Comparison of ENCODE assay signal across 8 mouse cellular contexts in the genomic region with DNA sequence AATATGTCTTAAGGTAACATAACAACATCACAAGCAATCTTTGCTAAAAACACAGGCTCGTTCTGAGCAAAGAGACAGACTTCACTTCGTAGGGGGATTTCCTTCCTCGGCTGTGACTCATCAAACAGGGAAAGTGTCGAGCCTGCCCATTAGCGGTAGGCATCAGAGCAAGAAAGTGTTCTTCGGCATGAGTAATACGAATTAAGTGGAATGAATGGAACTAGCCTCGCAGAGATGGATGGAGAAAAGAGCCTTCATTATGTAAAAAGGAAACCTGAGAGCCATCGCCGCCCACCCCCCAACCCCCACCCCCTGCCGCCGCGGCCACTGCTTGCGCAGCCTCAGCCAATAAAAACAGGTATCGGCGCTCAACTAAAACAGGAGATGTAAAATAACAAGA. TPM values are rescaled to one million over a fixed set of nuclear protein-coding genes. Genes with fewer than 3 reads are reported as not detected.
DNase-seq lines count a peak whose midpoint lies in the region; ATAC-seq and TF ChIP-seq lines count a peak whose summit lies in the region.

No protein-coding gene starts in this region.

- H3K4me1 ChIP-seq in lung, embryonic 14.5 days (ENCODE audit: insufficient read depth), result peaks cover 6% of the 10 kb centered on the region; the same call in 1 of the 2 replicates

- ATAC-seq in lung, embryonic 14.5 days (ENCODE audit: insufficient read depth), result peak; percentile 57
- peak; percentile 58 to 80; a peak in 3 of 4 replicates for ATAC-seq in hematopoietic stem cell, adult 5-6 weeks (replicated peaks in 1 of 2; ENCODE audit: insufficient read depth in 1 of 2, low FRiP score in 2 of 2, low TSS enrichment in 1 of 2, low read depth in 1 of 2, poor library complexity in 2 of 2, severe bottlenecking in 2 of 2)
- peak; percentile 58 for ATAC-seq in megakaryocyte progenitor cell, adult 5-6 weeks (replicated peaks; ENCODE audit: poor library complexity)

- H3K27me3 ChIP-seq in lung, embryonic 14.5 days (ENCODE audit: insufficient read depth, low read length), result no peaks in the 10 kb centered on the region

- no peaks in the 10 kb centered on the region for H3K36me3 ChIP-seq in lung, embryonic 14.5 days (ENCODE audit: insufficient read depth)

- no peaks in the 10 kb centered on the region for H3K9me3 ChIP-seq in lung, embryonic 14.5 days (ENCODE audit: low read depth, low read length)

- peak overlapping the region; percentile 27 for H3K4me3 ChIP-seq in lung, embryonic 14.5 days (ENCODE audit: low read depth, low read length)

- WGBS in lung, embryonic 14.5 days, result 1% methylated on average over 16 of the region's 16 CpGs

- no peak overlapping the region for H3K27ac ChIP-seq in lung, embryonic 14.5 days (ENCODE audit: low read depth)

- H3K4me2 ChIP-seq in lung, embryonic 14.5 days, result peak overlapping the region; percentile 56

- TF ChIP-seq CTCF in lung, embryonic 14.5 days (IDR thresholded peaks at IDR 0.05; ENCODE audit: low read depth), result no peak

- peak; percentile 56 for DNase-seq in lung, embryonic 14.5 days
- DNase-seq in lung, postnatal 10 days, result no peak
- DNase-seq in brain, adult 2 months (ENCODE audit: low read depth, low spot score), result peak; percentile 66
- DNase-seq in urinary bladder, adult 18-20 months (ENCODE audit: low spot score in 2 of 2), result no peak
- DNase-seq in cerebellum, postnatal 36 days, result no peak
- DNase-seq in urinary bladder, postnatal 25 days (ENCODE audit: low spot score), result no peak

- no peak overlapping the region for H3K9ac ChIP-seq in lung, embryonic 14.5 days

RNA-seq across cellular contexts. Expression of a gene that starts 10.3 kb away (rescaled TPM):
- 42.5 and 46.5 TPM in 2 replicates for polyA plus RNA-seq in lung, embryonic 14.5 days (2014; fragmentation: Nextera tagmentation; extraction: Ambion mirVana)
- 0.19 and 0.45 TPM in 2 replicates for total RNA-seq in hematopoietic stem cell, adult 5-6 weeks (2017)
- total RNA-seq in megakaryocyte progenitor cell, adult 5-6 weeks (2015), result 2.5 and 3.0 TPM in 2 replicates
- 1.7 and 5.0 TPM in 2 replicates for total RNA-seq in megakaryocyte progenitor cell, adult 5-6 weeks (2017)

Comparison
In these comparisons a context has a peak if more than half of its experiments do, and no peak if none do; other contexts are left out.
1. DNase-seq: peak in lung, embryonic 14.5 days (single experiment) and brain, adult 2 months (single experiment); none in lung, postnatal 10 days (single experiment), urinary bladder, adult 18-20 months (0 of 2), cerebellum, postnatal 36 days (0 of 2) and urinary bladder, postnatal 25 days (single experiment).
2. Peak in every context shown above with its lines, with median percentiles within 50 percentile points of each other: ATAC-seq.